Mouse (Mus musculus) cortical plate, adult 2 months (tissue): ENCODE measurements at regions not wholly inside any gene's neighbourhood (a gene's known extent, or its start where the extent isn't known, plus 50 kb on each side); places are given as distances from the start of the nearest gene placed in this dataset.

Experiments used
- CTCF ChIP-seq: fragments of 200-500 bp; IDR thresholded peaks from 2 replicates; pipeline ENCODE4 v1.5.1; 2011; ENCODE audit warnings: mild to moderate bottlenecking, control low read depth, low read length; ENCODE audit not compliant: insufficient read depth; ENCODE audit errors: extremely low read depth
- POLR2A ChIP-seq: fragments of 200-500 bp; IDR thresholded peaks from 2 replicates; pipeline ENCODE4 v1.6.1; 2011; ENCODE audit warnings: mild to moderate bottlenecking, low read length, control low read depth; ENCODE audit not compliant: insufficient read depth; ENCODE audit errors: extremely low read depth

DNA sequence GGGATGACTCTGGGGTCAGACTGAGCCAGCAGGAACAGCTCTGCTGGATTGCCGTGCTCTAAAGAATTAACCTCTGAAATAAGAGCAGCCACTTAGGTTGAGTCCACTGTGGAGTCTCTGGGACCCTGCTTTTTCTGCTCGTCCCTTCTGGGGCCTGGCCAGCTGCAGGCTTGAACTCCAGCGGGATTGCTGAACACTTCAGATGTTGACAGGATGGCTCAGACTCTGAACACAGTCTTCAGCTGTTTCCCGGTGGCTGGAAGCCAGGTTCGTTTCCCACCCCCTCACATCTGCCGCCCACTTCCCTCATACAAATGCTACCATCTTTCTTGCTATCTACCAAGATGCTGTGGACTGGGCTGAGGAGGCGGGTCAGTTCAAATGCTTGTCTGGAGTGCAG, 262.5 kb downstream of the Ajap1 start:
- TF ChIP-seq CTCF (no peak), POLR2A (no peak)
